Mouse (Mus musculus) midbrain, embryonic 13.5 days (tissue): Measurements from ENCODE around the gene Ghdc. TPM values are rescaled to one million over a fixed set of nuclear protein-coding genes. Genes with fewer than 3 reads are reported as not detected.
A peak's percentile ranks its signal among the peaks of the same experiment; 100 is the strongest.
"Not testable (repeated sequence)": the region's sequence is repeated elsewhere in the genome, so short reads cannot be mapped to it uniquely, and the experiment has no call there.

Source experiments
- ATAC-seq: fragments of 200-750 bp; cut with Nextera tagmentation; 2 replicates; pipeline ENCODE4 v1.8.0; 2017; ENCODE audit warnings: mild to moderate bottlenecking, moderate TSS enrichment, moderate library complexity
- H3K27ac ChIP-seq: fragments of 300-500 bp; sonication (generic); 2 replicates; pipeline ENCODE4 v1.5.1; 2015; ENCODE audit warnings: inconsistent platforms, mild to moderate bottlenecking, moderate library complexity
- H3K27me3 ChIP-seq: fragments of 300-500 bp; sonication (generic); 2 replicates; pipeline ENCODE4 v1.6.1; 2015; ENCODE audit warnings: mild to moderate bottlenecking, inconsistent platforms
- H3K36me3 ChIP-seq: fragments of 300-500 bp; sonication (generic); 2 replicates; pipeline ENCODE4 v1.6.1; 2015; ENCODE audit warnings: mild to moderate bottlenecking, inconsistent platforms
- H3K4me1 ChIP-seq: fragments of 300-500 bp; sonication (generic); replicated peaks from 2 replicates; pipeline ENCODE4 v1.6.1; 2015; ENCODE audit warnings: inconsistent platforms
- H3K4me2 ChIP-seq: fragments of 300-500 bp; sonication (generic); replicated peaks from 2 replicates; pipeline ENCODE4 v1.6.1; 2015; ENCODE audit warnings: moderate library complexity, mild to moderate bottlenecking, inconsistent platforms
- H3K4me3 ChIP-seq: fragments of 300-500 bp; sonication (generic); replicated peaks from 2 replicates; pipeline ENCODE4 v1.5.1; 2015; ENCODE audit warnings: mild to moderate bottlenecking, inconsistent platforms
- H3K9ac ChIP-seq: fragments of 300-500 bp; sonication (generic); replicated peaks from 2 replicates; pipeline ENCODE4 v1.6.1; 2015; ENCODE audit warnings: mild to moderate bottlenecking, inconsistent platforms
- H3K9me3 ChIP-seq: fragments of 300-500 bp; sonication (generic); 2 replicates; pipeline ENCODE4 v1.6.1; 2016; ENCODE audit warnings: mild to moderate bottlenecking, inconsistent platforms
- WGBS: fragments of 180-500 bp; shearing (Covaris S2); methylation state at CpG from one replicate; pipeline ENCODE4 v1.1.7; 2015; 5-methylcytosine and 5-hydroxymethylcytosine counted together
- polyA plus RNA-seq: library from polyadenylated mRNA; unstranded; fragments of >200 nt; fragmentation: Nextera tagmentation; extraction: Ambion mirVana; gene quantifications from 2 replicates; pipeline ENCODE4 v1.2.1, GENCODE M21; 2015

The Ghdc gene
- polyA plus RNA-seq, 1 experiment from 2014 or later, result 4.0 TPM

DNA sequence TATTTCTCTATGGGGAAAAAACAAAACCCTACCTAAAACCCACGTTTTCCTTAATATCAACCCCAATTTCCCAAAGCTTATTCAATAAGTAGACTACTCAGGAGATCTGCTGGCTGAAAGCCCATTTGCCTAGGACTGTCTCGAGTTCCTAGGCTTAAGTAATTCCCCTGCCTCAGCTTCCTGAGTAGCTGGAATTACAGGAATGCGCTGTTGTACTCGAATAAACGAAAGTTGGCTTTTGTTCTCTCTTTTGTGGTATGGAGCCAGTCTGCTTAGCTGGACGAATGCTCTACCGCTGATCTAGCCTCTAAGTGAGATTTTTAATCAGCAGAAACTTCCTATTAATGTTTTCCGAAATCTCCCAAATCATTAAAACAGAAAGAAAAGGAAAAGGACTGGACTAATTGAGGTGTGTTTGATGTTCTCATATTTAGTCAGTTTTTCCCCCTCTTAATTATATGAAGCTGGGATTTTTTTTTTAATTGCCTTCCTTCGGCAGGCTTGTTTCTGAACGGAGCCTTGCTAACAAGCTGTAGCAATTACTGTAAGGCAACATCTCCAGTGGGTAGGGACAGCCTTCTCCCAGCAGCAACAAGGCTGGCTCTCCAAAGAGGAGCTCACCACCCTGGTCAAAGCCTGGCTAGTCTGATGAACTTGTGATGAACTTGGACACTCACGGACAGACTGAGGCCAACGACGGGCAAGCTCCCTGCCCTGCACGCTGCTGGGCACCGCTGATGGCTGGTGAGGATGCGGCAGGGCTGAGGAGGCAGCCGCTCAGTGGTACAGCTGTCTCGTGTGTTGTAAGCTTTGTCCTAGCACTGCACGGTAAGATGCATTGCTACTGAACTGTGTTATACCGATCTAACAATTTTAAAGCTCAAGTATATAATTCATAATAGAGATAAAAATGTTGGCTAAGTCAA is 35.9 kb upstream of the Ghdc start:
- ATAC-seq, result no peak
- H3K36me3 ChIP-seq, result peaks cover 29% of the 10 kb centered on the region
- no peak overlapping the region for H3K4me2 ChIP-seq
- H3K27me3 ChIP-seq, result no peaks in the 10 kb centered on the region
- no peaks in the 10 kb centered on the region for H3K4me1 ChIP-seq
- 70% methylated on average over 20 of the region's 20 CpGs for WGBS
- H3K9me3 ChIP-seq, result no peaks in the 10 kb centered on the region; the same call in 1 of the 2 replicates
- no peak overlapping the region for H3K27ac ChIP-seq
- no peak overlapping the region for H3K9ac ChIP-seq
- H3K4me3 ChIP-seq, result no peak overlapping the region

DNA sequence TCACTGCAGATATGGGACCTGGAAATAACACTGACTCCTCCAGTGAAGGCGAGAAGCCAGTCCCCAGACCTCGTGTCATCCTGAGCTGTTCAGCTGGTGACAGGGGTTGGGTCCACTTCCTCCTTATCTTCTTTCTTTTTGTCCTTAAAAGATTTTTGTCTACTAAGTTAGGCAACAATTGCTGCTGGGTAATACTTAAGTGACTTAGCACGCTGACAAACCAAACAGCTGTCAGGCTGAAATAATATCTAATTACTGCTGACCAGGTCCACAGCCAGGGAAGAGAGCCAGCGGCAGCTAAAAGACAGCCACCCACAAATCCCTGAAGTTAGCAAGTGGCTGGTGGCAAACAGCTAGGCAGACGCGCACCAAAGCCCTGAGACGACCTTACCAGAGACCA is 34.8 kb upstream of the Ghdc start:
- peaks cover 39% of the 10 kb centered on the region for H3K36me3 ChIP-seq
- no peaks in the 10 kb centered on the region for H3K9me3 ChIP-seq
- H3K4me2 ChIP-seq, result no peak overlapping the region
- H3K4me1 ChIP-seq, result no peaks in the 10 kb centered on the region
- WGBS, result 86% methylated on average over 7 of the region's 7 CpGs
- ATAC-seq, result no peak
- H3K4me3 ChIP-seq, result no peak overlapping the region
- H3K27me3 ChIP-seq, result no peaks in the 10 kb centered on the region
- no peak overlapping the region for H3K27ac ChIP-seq
- no peak overlapping the region for H3K9ac ChIP-seq

DNA sequence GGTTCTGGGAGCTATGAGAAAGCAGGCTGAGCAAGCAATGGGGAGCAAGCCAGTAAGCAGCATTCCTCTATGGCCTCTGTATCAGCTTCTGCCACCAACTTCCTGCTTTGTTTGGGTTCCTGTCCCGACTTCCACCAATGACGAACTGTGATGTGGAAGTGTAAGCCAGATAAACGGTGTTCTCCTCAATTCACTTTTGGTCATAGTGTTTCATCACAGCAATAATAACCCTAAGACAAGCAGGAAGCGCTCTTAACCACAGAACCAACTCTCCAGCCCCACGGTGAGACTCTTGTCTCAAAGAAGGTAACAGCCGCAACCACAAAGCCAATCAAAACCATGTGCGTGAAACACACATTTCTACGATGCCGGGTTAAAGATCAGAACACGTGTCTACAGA is 33.7 kb upstream of the Ghdc start:
- no peak for ATAC-seq
- 97% methylated on average over 10 of the region's 10 CpGs for WGBS
- H3K27ac ChIP-seq, result no peak overlapping the region
- no peaks in the 10 kb centered on the region for H3K4me1 ChIP-seq
- H3K36me3 ChIP-seq, result peaks cover 44% of the 10 kb centered on the region
- H3K9me3 ChIP-seq, result no peaks in the 10 kb centered on the region
- H3K4me3 ChIP-seq, result no peak overlapping the region
- no peak overlapping the region for H3K9ac ChIP-seq
- H3K4me2 ChIP-seq, result no peak overlapping the region
- H3K27me3 ChIP-seq, result no peaks in the 10 kb centered on the region

DNA sequence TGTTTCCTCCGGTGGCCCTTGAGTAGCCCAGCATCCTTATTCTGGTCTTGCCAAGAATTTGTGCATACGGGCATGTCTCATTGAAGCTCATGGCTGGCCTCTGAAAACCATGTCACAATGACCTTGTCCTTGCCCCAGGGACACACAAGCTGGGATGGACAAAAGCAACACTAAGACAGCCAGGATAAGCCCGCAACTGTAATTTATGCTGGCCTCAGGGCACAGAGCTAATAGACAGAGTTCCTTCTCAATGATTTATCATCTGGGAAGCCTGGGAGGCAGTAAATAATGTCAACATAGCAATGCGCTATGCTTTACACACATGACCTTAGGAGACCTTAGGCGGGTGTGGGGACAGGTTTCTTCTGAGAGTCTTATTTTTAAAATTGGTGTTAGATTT is 28.7 kb upstream of the Ghdc start:
- Histone ChIP-seq H3K4me1 (0 out of 2 replicates have a peak, but pooled peaks cover 3% of the 10 kb centered on the region), H3K36me3 (peaks cover 47% of the 10 kb centered on the region), H3K4me3 (no peak overlapping the region), H3K27me3 (no peaks in the 10 kb centered on the region), H3K9ac (no peak overlapping the region), H3K9me3 (no peaks in the 10 kb centered on the region), H3K27ac (no peak overlapping the region), H3K4me2 (no peak overlapping the region)
- ATAC-seq, result no peak
- WGBS, result 72% methylated on average over 5 of the region's 5 CpGs

DNA sequence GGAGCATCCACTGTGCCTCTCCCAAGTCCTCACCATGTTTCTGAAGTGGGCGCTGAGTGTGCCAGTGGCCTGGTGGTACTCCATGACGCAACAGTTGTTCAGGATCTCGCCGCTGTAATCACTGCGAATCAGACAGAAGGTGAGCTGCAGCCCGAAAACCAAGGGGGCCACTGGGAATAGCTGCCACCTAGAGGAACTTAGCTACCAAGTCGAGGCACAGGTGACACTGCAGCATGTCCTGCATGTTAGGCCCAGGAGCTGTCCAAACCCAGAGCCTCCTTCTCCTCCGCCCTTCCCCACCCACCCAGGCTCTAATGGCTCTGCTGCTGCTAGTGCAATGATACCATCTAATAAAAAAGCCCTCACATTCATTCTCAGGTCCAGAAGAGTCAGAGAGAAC is 25.8 kb upstream of the Ghdc start:
- Histone ChIP-seq H3K9ac (no peak overlapping the region), H3K4me1 (0 out of 2 replicates have a peak, but pooled peaks cover 3% of the 10 kb centered on the region), H3K27ac (no peak overlapping the region), H3K36me3 (peaks cover 23% of the 10 kb centered on the region), H3K4me2 (no peak overlapping the region), H3K9me3 (no peaks in the 10 kb centered on the region), H3K27me3 (no peaks in the 10 kb centered on the region), H3K4me3 (no peak overlapping the region)
- 67% methylated on average over 8 of the region's 8 CpGs for WGBS
- ATAC-seq, result no peak

DNA sequence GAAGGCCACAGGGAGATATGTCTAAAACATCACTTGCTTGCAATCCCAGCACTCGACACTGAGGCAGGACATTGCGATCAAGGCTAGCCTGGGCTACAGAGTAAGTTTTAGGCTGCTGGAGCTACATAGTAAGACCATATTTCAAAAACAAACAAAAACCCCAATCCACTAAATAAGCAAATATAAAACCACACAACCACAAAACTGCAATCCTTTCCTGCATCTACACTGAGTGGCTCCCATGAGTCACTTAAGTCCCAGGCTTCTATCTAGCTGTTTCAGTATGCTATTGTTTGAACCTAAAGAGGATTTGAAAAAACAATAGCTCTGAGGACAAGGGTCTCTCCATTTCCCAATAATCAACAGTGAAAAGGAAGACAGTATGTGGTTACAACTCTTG is 24.6 kb upstream of the Ghdc start:
- Histone ChIP-seq H3K4me3 (no peak overlapping the region), H3K9ac (no peak overlapping the region), H3K27me3 (no peaks in the 10 kb centered on the region), H3K4me2 (no peak overlapping the region), H3K27ac (no peak overlapping the region), H3K9me3 (no peaks in the 10 kb centered on the region), H3K36me3 (peaks cover 17% of the 10 kb centered on the region), H3K4me1 (0 out of 2 replicates have a peak, but pooled peaks cover 3% of the 10 kb centered on the region)
- ATAC-seq, result no peak
- WGBS, result 93% methylated on average over 2 of the region's 2 CpGs

DNA sequence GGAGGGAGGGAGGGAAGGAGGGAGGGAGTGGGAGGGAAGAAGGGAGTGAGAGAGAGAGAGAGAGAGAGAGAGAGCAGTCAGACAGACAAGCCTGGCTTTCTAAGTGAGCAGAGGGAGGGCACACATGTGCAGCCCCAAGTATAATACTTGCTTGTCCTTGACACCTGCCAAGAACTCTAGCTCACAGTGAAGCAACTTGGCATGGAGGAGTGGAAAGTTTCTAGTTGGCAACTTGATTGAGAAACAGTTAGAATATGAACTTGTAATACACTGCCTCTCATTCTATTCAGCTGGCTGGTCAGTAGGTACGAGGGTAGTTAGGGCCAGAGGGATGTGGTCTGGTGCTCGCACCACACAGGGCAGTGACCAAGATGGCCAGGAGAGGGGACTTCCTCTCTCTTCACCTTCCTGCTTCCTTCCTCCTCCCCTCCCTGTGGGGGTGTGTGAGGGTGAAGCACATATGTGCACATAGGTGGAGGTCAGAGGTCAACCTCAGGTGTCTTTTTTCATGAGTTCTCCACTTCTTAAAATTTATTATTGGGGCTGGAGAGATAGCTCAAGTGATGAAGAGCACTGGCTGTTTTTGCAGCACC is 20.8 kb upstream of the Ghdc start:
- Histone ChIP-seq H3K36me3 (peaks cover 33% of the 10 kb centered on the region), H3K4me3 (no peak overlapping the region), H3K9me3 (no peaks in the 10 kb centered on the region), H3K27me3 (no peaks in the 10 kb centered on the region), H3K4me1 (no peaks in the 10 kb centered on the region), H3K4me2 (no peak overlapping the region), H3K27ac (no peak overlapping the region), H3K9ac (no peak overlapping the region)
- no peak for ATAC-seq
- WGBS, result 93% methylated on average over 2 of the region's 2 CpGs

DNA sequence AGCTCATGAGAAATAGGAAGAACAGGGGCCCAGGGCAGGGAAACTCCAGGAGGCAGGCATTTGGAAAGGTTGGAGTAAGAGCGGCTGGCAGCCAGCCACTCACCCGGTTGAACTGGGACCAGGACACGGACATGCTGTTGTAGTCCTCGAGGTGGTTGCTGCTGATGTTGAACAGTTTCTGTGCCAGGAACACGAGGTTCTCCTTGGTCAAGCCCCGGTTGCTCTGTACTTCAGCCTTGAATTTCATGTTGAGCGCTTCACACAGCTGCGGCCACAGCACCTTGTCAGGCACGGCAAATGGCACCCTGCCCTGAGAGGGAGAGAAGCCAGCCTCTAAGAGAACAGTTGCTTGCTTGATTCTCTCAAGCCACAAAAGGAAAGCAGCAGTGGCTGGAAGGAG is 19.9 kb upstream of the Ghdc start:
- not testable (repeated sequence) for H3K4me1 ChIP-seq, ATAC-seq, H3K9ac ChIP-seq, H3K4me3 ChIP-seq, H3K9me3 ChIP-seq, H3K4me2 ChIP-seq, H3K27ac ChIP-seq, H3K27me3 ChIP-seq
- H3K36me3 ChIP-seq, result peaks cover 33% of the 10 kb centered on the region
- WGBS, result 90% methylated on average over 9 of the region's 9 CpGs

DNA sequence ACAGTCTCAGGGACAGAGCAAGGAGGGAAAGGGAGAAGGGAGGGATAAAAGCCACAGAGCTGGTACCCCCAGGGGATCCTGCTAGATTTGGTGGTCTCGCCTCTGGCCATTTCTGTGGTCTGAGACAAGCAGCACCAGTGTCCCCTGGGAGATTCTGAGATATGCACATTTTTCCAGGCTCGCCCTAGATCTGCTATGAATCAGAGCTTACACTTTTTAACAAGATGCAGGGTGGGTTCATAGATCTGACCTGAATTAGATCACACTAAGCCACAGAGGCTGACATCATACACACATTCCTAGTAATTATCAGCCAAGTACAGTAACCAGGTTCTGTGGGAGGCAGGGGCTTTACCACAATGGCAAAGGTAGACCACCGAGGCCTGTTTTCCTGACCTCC is 18.9 kb upstream of the Ghdc start:
- Histone ChIP-seq H3K4me3 (no peak overlapping the region), H3K4me2 (no peak overlapping the region), H3K27me3 (no peaks in the 10 kb centered on the region), H3K9me3 (no peaks in the 10 kb centered on the region), H3K36me3 (peaks cover 34% of the 10 kb centered on the region), H3K4me1 (no peaks in the 10 kb centered on the region), H3K9ac (no peak overlapping the region), H3K27ac (0 out of 2 replicates have a peak overlapping the region, but pooled peaks have one; percentile 0)
- no peak for ATAC-seq
- WGBS, result 78% methylated on average over 3 of the region's 3 CpGs

DNA sequence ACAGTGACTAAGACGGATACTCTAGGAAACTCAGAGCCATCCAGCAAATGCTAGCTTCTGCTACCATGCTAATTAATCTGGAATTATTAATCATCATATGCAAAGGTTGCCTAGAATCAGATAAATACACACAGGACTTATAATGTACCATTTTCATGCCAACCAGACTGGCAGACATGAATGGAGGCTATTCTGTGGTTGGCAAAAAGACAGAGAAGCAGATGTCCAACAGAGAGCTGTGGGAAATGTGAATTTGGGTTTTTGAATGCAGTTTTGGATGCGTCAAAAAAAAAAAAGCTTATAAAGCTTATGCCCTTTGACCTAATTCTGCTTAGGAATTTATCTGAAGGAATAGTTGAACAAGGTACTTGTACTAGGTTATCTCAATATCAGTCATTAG is 15.0 kb upstream of the Ghdc start:
- ATAC-seq, result no peak
- Histone ChIP-seq H3K9ac (no peak overlapping the region), H3K27ac (no peak overlapping the region), H3K4me2 (no peak overlapping the region), H3K36me3 (peaks cover 62% of the 10 kb centered on the region), H3K27me3 (no peaks in the 10 kb centered on the region), H3K4me3 (no peak overlapping the region), H3K9me3 (no peaks in the 10 kb centered on the region), H3K4me1 (no peaks in the 10 kb centered on the region)
- 91% methylated on average over 2 of the region's 2 CpGs for WGBS

DNA sequence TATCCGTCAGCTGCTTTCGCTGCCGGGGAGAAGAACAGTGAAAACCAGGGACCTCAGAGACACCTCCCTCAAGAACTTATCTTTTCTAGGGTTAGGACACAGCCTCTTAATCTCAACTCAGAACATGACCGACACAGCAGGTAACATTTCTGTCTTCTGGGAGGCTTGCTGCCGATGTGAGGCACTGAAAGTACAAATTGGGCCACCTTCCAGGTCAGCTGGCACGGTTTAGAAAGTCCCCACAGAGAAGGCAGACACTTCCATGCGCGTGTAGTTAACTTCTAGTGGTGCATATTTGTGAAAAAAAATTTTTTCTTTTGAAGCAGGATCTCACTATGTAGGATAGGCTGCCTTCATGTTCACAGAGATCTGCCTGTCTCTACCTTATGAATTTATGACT is 13.5 kb upstream of the Ghdc start:
- 88% methylated on average over 8 of the region's 8 CpGs for WGBS
- H3K4me1 ChIP-seq, result no peaks in the 10 kb centered on the region

DNA sequence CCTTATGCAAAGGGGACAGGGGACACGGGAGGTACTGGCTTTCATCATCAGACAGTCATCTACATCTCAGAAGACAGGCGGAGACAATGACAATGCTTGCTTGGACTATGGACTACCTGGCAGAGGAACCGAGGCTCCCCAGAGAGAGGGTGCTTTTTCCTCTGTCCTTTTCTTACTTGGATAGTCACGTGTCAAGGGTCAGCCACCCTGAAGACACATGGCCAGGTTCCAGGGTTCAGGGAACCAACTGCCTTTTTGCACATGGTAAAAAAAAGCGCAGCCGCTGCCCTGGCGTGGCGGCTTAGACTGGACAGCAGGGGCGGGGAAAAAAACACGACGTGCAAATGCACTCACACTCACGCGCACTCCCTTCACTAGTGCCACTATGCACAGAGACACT is 11.8 kb upstream of the Ghdc start:
- 90% methylated on average over 13 of the region's 13 CpGs for WGBS
- no peak overlapping the region for H3K27ac ChIP-seq
- ATAC-seq, result no peak
- no peaks in the 10 kb centered on the region for H3K27me3 ChIP-seq
- no peak overlapping the region for H3K4me2 ChIP-seq
- H3K9me3 ChIP-seq, result no peaks in the 10 kb centered on the region
- no peak overlapping the region for H3K9ac ChIP-seq
- peaks cover 53% of the 10 kb centered on the region for H3K36me3 ChIP-seq
- no peak overlapping the region for H3K4me3 ChIP-seq
- H3K4me1 ChIP-seq, result no peaks in the 10 kb centered on the region

More for the DNA sequence above, 13.5 kb upstream of the Ghdc start:
- Histone ChIP-seq H3K36me3 (peaks cover 62% of the 10 kb centered on the region), H3K9me3 (no peaks in the 10 kb centered on the region), H3K4me3 (no peak overlapping the region), H3K4me2 (no peak overlapping the region), H3K27ac (no peak overlapping the region), H3K27me3 (no peaks in the 10 kb centered on the region), H3K9ac (no peak overlapping the region)
- ATAC-seq, result no peak
